Mouse (Mus musculus): ENCODE results near the gene Cldn3. TPM values are rescaled to one million over a fixed set of nuclear protein-coding genes. Genes with fewer than 3 reads are reported as not detected.
"Not testable (repeated sequence)": the region's sequence is repeated elsewhere in the genome, so short reads cannot be mapped to it uniquely, and the experiment has no call there.

The Cldn3 gene
- polyA plus RNA-seq (2014; fragmentation: Nextera tagmentation; extraction: Ambion mirVana), result 3.4 and 4.3 TPM in 2 replicates

GRCm38 (mm10) chr5:134985633-134986297 is at the start of gene Cldn3:
Cldn3 (plus strand) TSS chr5:134986214.
- ATAC-seq (ENCODE audit: insufficient number of reproducible peaks, low FRiP score, low TSS enrichment, low read depth) (0 out of 2 replicates have a peak, but pooled peaks have one; percentile 32), DNase-seq (ENCODE audit: low spot score) (peak; percentile 52)
- no peak within 1 kb of the TSS; the same call in 1 of the 2 replicates for H3K9ac ChIP-seq (ENCODE audit: low read length)
- no peaks in the 10 kb centered on the region for H3K36me3 ChIP-seq (ENCODE audit: control insufficient read depth, insufficient read depth, low read length)
- 2% methylated on average over 25 of the region's 25 CpGs for WGBS
- H3K9me3 ChIP-seq (ENCODE audit: control insufficient read depth, low read length), result no peaks in the 10 kb centered on the region
- H3K4me3 ChIP-seq (ENCODE audit: low read depth, low read length), result peak within 1 kb of the TSS; percentile 20
- no peak within 1 kb of the TSS for H3K27ac ChIP-seq (replicated peaks; ENCODE audit: low read depth, low read length)
- peaks cover 10% of the 10 kb centered on the region for H3K4me1 ChIP-seq (ENCODE audit: control insufficient read depth, insufficient read depth, low read length)
- H3K4me2 ChIP-seq (ENCODE audit: low read depth, severe bottlenecking), result peak within 1 kb of the TSS; percentile 34
- peaks cover 51% of the 10 kb centered on the region for H3K27me3 ChIP-seq (ENCODE audit: control insufficient read depth, insufficient read depth, low read length)

GRCm38 (mm10) chr5:134936626-134937185 is 49.3 kb upstream of the Cldn3 start:
- no peak for DNase-seq (ENCODE audit: low spot score)
- Histone ChIP-seq H3K4me1 (ENCODE audit: control insufficient read depth, insufficient read depth, low read length) (no peaks in the 10 kb centered on the region), H3K27ac (replicated peaks; ENCODE audit: low read depth, low read length) (no peak overlapping the region), H3K36me3 (ENCODE audit: control insufficient read depth, insufficient read depth, low read length) (no peaks in the 10 kb centered on the region), H3K4me2 (ENCODE audit: low read depth, severe bottlenecking) (no peak overlapping the region), H3K4me3 (ENCODE audit: low read depth, low read length) (no peak overlapping the region), H3K9me3 (ENCODE audit: control insufficient read depth, low read length) (no peaks in the 10 kb centered on the region), H3K27me3 (ENCODE audit: control insufficient read depth, insufficient read depth, low read length) (no peaks in the 10 kb centered on the region), H3K9ac (ENCODE audit: low read length) (no peak overlapping the region)
- no peak for ATAC-seq (ENCODE audit: insufficient number of reproducible peaks, low FRiP score, low TSS enrichment, low read depth)
- WGBS, result 81% methylated on average over 6 of the region's 6 CpGs

- no peak overlapping the region for H3K4me2 ChIP-seq (ENCODE audit: low read depth, severe bottlenecking)
- no peaks in the 10 kb centered on the region for H3K4me1 ChIP-seq (ENCODE audit: control insufficient read depth, insufficient read depth, low read length)
- ATAC-seq (ENCODE audit: insufficient number of reproducible peaks, low FRiP score, low TSS enrichment, low read depth) (no peak), DNase-seq (ENCODE audit: low spot score) (no peak)
- H3K4me3 ChIP-seq (ENCODE audit: low read depth, low read length), result no peak overlapping the region
- H3K27me3 ChIP-seq (ENCODE audit: control insufficient read depth, insufficient read depth, low read length), result no peaks in the 10 kb centered on the region
- 75% methylated on average over 3 of the region's 3 CpGs for WGBS
- H3K27ac ChIP-seq (replicated peaks; ENCODE audit: low read depth, low read length), result no peak overlapping the region
- no peaks in the 10 kb centered on the region for H3K9me3 ChIP-seq (ENCODE audit: control insufficient read depth, low read length)
- no peak overlapping the region for H3K9ac ChIP-seq (ENCODE audit: low read length)
- H3K36me3 ChIP-seq (ENCODE audit: control insufficient read depth, insufficient read depth, low read length), result no peaks in the 10 kb centered on the region
Observed at GRCm38 (mm10) chr5:134939069-134939468, 46.9 kb upstream of the Cldn3 start.

GRCm38 (mm10) chr5:134939554-134939953 is 46.5 kb upstream of the Cldn3 start:
- not testable (repeated sequence) for H3K36me3 ChIP-seq (ENCODE audit: control insufficient read depth, insufficient read depth, low read length); H3K4me1 ChIP-seq (ENCODE audit: control insufficient read depth, insufficient read depth, low read length); H3K9me3 ChIP-seq (ENCODE audit: control insufficient read depth, low read length); H3K4me3 ChIP-seq (ENCODE audit: low read depth, low read length); H3K27ac ChIP-seq (replicated peaks; ENCODE audit: low read depth, low read length); H3K27me3 ChIP-seq (ENCODE audit: control insufficient read depth, insufficient read depth, low read length); DNase-seq (ENCODE audit: low spot score); H3K9ac ChIP-seq (ENCODE audit: low read length); H3K4me2 ChIP-seq (ENCODE audit: low read depth, severe bottlenecking); ATAC-seq (ENCODE audit: insufficient number of reproducible peaks, low FRiP score, low TSS enrichment, low read depth)
- WGBS, result 78% methylated on average over 2 of the region's 7 CpGs

GRCm38 (mm10) chr5:134941472-134942209 is 44.4 kb upstream of the Cldn3 start:
- Histone ChIP-seq H3K27ac (replicated peaks; ENCODE audit: low read depth, low read length) (no peak overlapping the region), H3K4me3 (ENCODE audit: low read depth, low read length) (no peak overlapping the region), H3K9me3 (ENCODE audit: control insufficient read depth, low read length) (no peaks in the 10 kb centered on the region), H3K4me2 (ENCODE audit: low read depth, severe bottlenecking) (no peak overlapping the region), H3K36me3 (ENCODE audit: control insufficient read depth, insufficient read depth, low read length) (no peaks in the 10 kb centered on the region), H3K9ac (ENCODE audit: low read length) (no peak overlapping the region), H3K27me3 (ENCODE audit: control insufficient read depth, insufficient read depth, low read length) (peaks cover 20% of the 10 kb centered on the region), H3K4me1 (ENCODE audit: control insufficient read depth, insufficient read depth, low read length) (no peaks in the 10 kb centered on the region)
- WGBS, result 75% methylated on average over 14 of the region's 14 CpGs
- DNase-seq (ENCODE audit: low spot score), result no peak
- ATAC-seq (ENCODE audit: insufficient number of reproducible peaks, low FRiP score, low TSS enrichment, low read depth), result no peak

- DNase-seq (ENCODE audit: low spot score) (no peak), ATAC-seq (ENCODE audit: insufficient number of reproducible peaks, low FRiP score, low TSS enrichment, low read depth) (no peak)
- Histone ChIP-seq H3K36me3 (ENCODE audit: control insufficient read depth, insufficient read depth, low read length) (no peaks in the 10 kb centered on the region), H3K4me1 (ENCODE audit: control insufficient read depth, insufficient read depth, low read length) (no peaks in the 10 kb centered on the region), H3K27me3 (ENCODE audit: control insufficient read depth, insufficient read depth, low read length) (peaks cover 30% of the 10 kb centered on the region), H3K9ac (ENCODE audit: low read length) (no peak overlapping the region), H3K27ac (replicated peaks; ENCODE audit: low read depth, low read length) (no peak overlapping the region), H3K4me2 (ENCODE audit: low read depth, severe bottlenecking) (no peak overlapping the region), H3K9me3 (ENCODE audit: control insufficient read depth, low read length) (no peaks in the 10 kb centered on the region), H3K4me3 (ENCODE audit: low read depth, low read length) (no peak overlapping the region)
- WGBS, result 81% methylated on average over 2 of the region's 2 CpGs
Observed at GRCm38 (mm10) chr5:134942740-134943139, 43.3 kb upstream of the Cldn3 start.

- Histone ChIP-seq H3K27ac (replicated peaks; ENCODE audit: low read depth, low read length) (no peak overlapping the region), H3K4me2 (ENCODE audit: low read depth, severe bottlenecking) (no peak overlapping the region), H3K4me1 (ENCODE audit: control insufficient read depth, insufficient read depth, low read length) (no peaks in the 10 kb centered on the region), H3K4me3 (ENCODE audit: low read depth, low read length) (no peak overlapping the region), H3K36me3 (ENCODE audit: control insufficient read depth, insufficient read depth, low read length) (no peaks in the 10 kb centered on the region), H3K27me3 (ENCODE audit: control insufficient read depth, insufficient read depth, low read length) (peaks cover 32% of the 10 kb centered on the region), H3K9ac (ENCODE audit: low read length) (no peak overlapping the region), H3K9me3 (ENCODE audit: control insufficient read depth, low read length) (no peaks in the 10 kb centered on the region)
- WGBS, result 76% methylated on average over 5 of the region's 5 CpGs
- no peak for ATAC-seq (ENCODE audit: insufficient number of reproducible peaks, low FRiP score, low TSS enrichment, low read depth)
- DNase-seq (ENCODE audit: low spot score), result no peak
Observed at GRCm38 (mm10) chr5:134944179-134944578, 41.8 kb upstream of the Cldn3 start.

GRCm38 (mm10) chr5:134945266-134945959 is 40.6 kb upstream of the Cldn3 start:
- H3K4me1 ChIP-seq (ENCODE audit: control insufficient read depth, insufficient read depth, low read length), result no peaks in the 10 kb centered on the region
- no peak overlapping the region for H3K27ac ChIP-seq (replicated peaks; ENCODE audit: low read depth, low read length)
- H3K4me3 ChIP-seq (ENCODE audit: low read depth, low read length), result no peak overlapping the region
- no peak for ATAC-seq (ENCODE audit: insufficient number of reproducible peaks, low FRiP score, low TSS enrichment, low read depth)
- H3K4me2 ChIP-seq (ENCODE audit: low read depth, severe bottlenecking), result no peak overlapping the region
- 45% methylated on average over 16 of the region's 19 CpGs for WGBS
- H3K9ac ChIP-seq (ENCODE audit: low read length), result no peak overlapping the region
- peaks cover 32% of the 10 kb centered on the region for H3K27me3 ChIP-seq (ENCODE audit: control insufficient read depth, insufficient read depth, low read length)
- no peaks in the 10 kb centered on the region for H3K36me3 ChIP-seq (ENCODE audit: control insufficient read depth, insufficient read depth, low read length)
- H3K9me3 ChIP-seq (ENCODE audit: control insufficient read depth, low read length), result no peaks in the 10 kb centered on the region
- no peak for DNase-seq (ENCODE audit: low spot score)

Data from limb, embryonic 11.5 days (tissue).